Mouse (Mus musculus) testis, adult 2 months (tissue): ENCODE data around the gene Osbpl10.

Source experiments
- CTCF ChIP-seq: fragments of 200-500 bp; IDR thresholded peaks from 2 replicates; pipeline ENCODE4 v1.5.1; 2012; ENCODE audit warnings: low read depth, mild to moderate bottlenecking, inconsistent platforms, low read length, moderate library complexity; ENCODE audit not compliant: control insufficient read depth, insufficient read depth, insufficient replicate concordance
- POLR2A ChIP-seq: fragments of 200-500 bp; IDR thresholded peaks from 2 replicates; pipeline ENCODE4 v1.6.1; 2012; ENCODE audit warnings: low read depth, mild to moderate bottlenecking, inconsistent platforms, low read length, moderate library complexity; ENCODE audit not compliant: control insufficient read depth

DNA sequence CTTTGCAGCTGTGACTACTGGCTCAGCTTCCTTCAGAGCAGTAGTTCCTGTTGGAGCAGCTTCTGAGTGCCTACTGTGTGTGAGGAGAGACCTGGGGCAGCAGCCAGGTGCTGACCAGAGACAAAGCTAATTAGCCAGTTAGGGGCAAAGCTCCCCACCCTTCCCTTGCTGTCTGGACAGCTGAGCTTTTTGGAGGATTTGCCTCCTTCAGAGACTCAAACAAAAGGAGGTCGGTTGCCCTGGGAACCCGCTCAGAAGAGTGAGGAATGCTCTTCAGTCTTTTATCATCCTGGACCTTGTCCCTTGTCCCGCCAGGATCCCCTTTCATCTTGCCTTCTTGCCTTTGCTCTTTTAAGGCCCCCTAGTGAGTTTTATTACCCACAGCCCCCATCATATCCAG is 50.9 kb downstream of the Osbpl10 start:
- TF ChIP-seq CTCF, result no peak
- TF ChIP-seq POLR2A, result no peak
